Mouse (Mus musculus): ENCODE results near the gene Npnt.

DNA sequence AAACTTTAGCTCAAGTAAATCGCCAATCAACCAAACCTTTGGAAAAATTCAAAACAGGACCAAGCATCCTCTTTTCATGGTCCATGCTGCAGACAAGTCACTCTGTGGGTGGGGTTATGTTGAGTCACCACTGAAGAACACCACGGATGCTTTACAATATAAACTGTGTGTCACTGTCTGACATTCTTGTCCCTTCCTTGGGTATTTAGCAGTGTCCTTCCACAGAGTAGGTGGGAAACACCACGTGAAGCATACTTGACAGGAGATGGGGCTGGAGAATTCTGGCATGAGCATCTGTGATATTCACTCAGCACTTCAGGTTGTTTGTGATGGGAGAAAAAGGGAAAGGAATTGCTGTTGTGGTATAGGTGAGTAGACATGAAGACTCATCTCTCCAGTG lies 83.1 kb downstream of the Npnt start:
- TF ChIP-seq GATA1 (IDR thresholded peaks at IDR 0.05; ENCODE audit: borderline replicate concordance, low read length): no peak
- TF ChIP-seq FLI1 (IDR thresholded peaks at IDR 0.05; ENCODE audit: low read length): no peak
